Mouse (Mus musculus) ES-E14 (cell line): ENCODE results near the gene Mcfd2.

Experiments
- HCFC1 ChIP-seq: IDR thresholded peaks from 2 replicates; pipeline ENCODE4 v1.6.1; 2012; ENCODE audit warnings: low read length, inconsistent platforms, borderline replicate concordance; ENCODE audit not compliant: insufficient read depth
- MAFK ChIP-seq: IDR thresholded peaks from 2 replicates; pipeline ENCODE4 v1.6.1; 2014; ENCODE audit warnings: mild to moderate bottlenecking, low read depth, low read length, inconsistent platforms; ENCODE audit not compliant: insufficient read depth
- ZNF384 ChIP-seq: IDR thresholded peaks from 2 replicates; pipeline ENCODE4 v1.6.1; 2012; ENCODE audit warnings: low read depth, low read length, inconsistent platforms

DNA sequence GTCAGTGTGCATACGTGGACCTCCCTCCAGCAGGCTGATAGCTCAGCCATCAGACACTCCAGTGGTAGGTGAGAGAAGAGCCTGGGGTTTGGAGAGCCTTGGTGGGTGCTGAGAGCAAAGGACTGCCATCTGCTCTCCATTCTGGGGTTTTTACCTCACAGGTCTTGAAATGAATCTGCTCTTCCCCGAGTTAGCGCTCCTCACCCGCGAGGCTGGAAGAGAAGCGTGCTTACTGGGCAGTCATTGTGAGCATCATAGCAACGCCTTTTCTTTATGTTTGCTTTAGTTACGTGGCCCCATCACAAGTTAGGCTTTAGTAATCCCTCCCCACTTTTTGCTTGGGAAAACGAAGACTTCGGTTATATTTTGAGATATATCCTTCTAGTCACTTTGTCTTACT, 34.6 kb upstream of the Mcfd2 start:
- TF ChIP-seq MAFK (no peak), HCFC1 (no peak), ZNF384 (no peak)
